Mouse (Mus musculus): ENCODE data around the gene Hoxa10.

Hoxa10 gene

GRCm38 (mm10) chr6:52208868-52209684 lies 31.6 kb downstream of the Hoxa10 start:
- ATAC-seq (ENCODE audit: insufficient number of reproducible peaks, low FRiP score, low TSS enrichment), result no peak

GRCm38 (mm10) chr6:52208072-52208867 lies 32.4 kb downstream of the Hoxa10 start, which contains the start of gene Hoxa6:
Gene Hoxa6, minus strand, starts transcription at chr6:52208722.
- ATAC-seq (ENCODE audit: insufficient number of reproducible peaks, low FRiP score, low TSS enrichment), result no peak

GRCm38 (mm10) chr6:52207684-52207976 lies 33.0 kb downstream of the Hoxa10 start:
- ATAC-seq (ENCODE audit: insufficient number of reproducible peaks, low FRiP score, low TSS enrichment), result no peak

- no peak for ATAC-seq (ENCODE audit: insufficient number of reproducible peaks, low FRiP score, low TSS enrichment)
Observed at GRCm38 (mm10) chr6:52206882-52207683, 33.6 kb downstream of the Hoxa10 start.

- no peak for ATAC-seq (ENCODE audit: insufficient number of reproducible peaks, low FRiP score, low TSS enrichment)
Observed at GRCm38 (mm10) chr6:52205638-52206621, 34.7 kb downstream of the Hoxa10 start.

GRCm38 (mm10) chr6:52205221-52205620 lies 35.4 kb downstream of the Hoxa10 start:
- no peak for ATAC-seq (ENCODE audit: insufficient number of reproducible peaks, low FRiP score, low TSS enrichment)

- no peak for ATAC-seq (ENCODE audit: insufficient number of reproducible peaks, low FRiP score, low TSS enrichment)
Observed at GRCm38 (mm10) chr6:52204050-52204752, 36.5 kb downstream of the Hoxa10 start, which contains the start of gene Hoxa5. Gene Hoxa5, minus strand, starts transcription at chr6:52204587.

- ATAC-seq (ENCODE audit: insufficient number of reproducible peaks, low FRiP score, low TSS enrichment), result no peak
Observed at GRCm38 (mm10) chr6:52203371-52204049, 37.1 kb downstream of the Hoxa10 start.

GRCm38 (mm10) chr6:52203121-52203370 lies 37.6 kb downstream of the Hoxa10 start:
- no peak for ATAC-seq (ENCODE audit: insufficient number of reproducible peaks, low FRiP score, low TSS enrichment)

GRCm38 (mm10) chr6:52202362-52203120 lies 38.1 kb downstream of the Hoxa10 start:
- no peak for ATAC-seq (ENCODE audit: insufficient number of reproducible peaks, low FRiP score, low TSS enrichment)

- ATAC-seq (ENCODE audit: insufficient number of reproducible peaks, low FRiP score, low TSS enrichment), result no peak
Observed at GRCm38 (mm10) chr6:52201269-52201668, 39.4 kb downstream of the Hoxa10 start.

GRCm38 (mm10) chr6:52200751-52201250 lies 39.9 kb downstream of the Hoxa10 start:
- ATAC-seq (ENCODE audit: insufficient number of reproducible peaks, low FRiP score, low TSS enrichment), result no peak

GRCm38 (mm10) chr6:52200073-52200750 lies 40.4 kb downstream of the Hoxa10 start:
- ATAC-seq (ENCODE audit: insufficient number of reproducible peaks, low FRiP score, low TSS enrichment), result no peak

- ATAC-seq (ENCODE audit: insufficient number of reproducible peaks, low FRiP score, low TSS enrichment), result no peak
Observed at GRCm38 (mm10) chr6:52197271-52197670, 43.4 kb downstream of the Hoxa10 start.

- ATAC-seq (ENCODE audit: insufficient number of reproducible peaks, low FRiP score, low TSS enrichment), result no peak
Observed at GRCm38 (mm10) chr6:52196811-52197210, 43.8 kb downstream of the Hoxa10 start.

GRCm38 (mm10) chr6:52194690-52195089 lies 46.0 kb downstream of the Hoxa10 start:
- ATAC-seq (ENCODE audit: insufficient number of reproducible peaks, low FRiP score, low TSS enrichment), result no peak

GRCm38 (mm10) chr6:52191860-52192550 lies 48.6 kb downstream of the Hoxa10 start:
- no peak for ATAC-seq (ENCODE audit: insufficient number of reproducible peaks, low FRiP score, low TSS enrichment)
